Mouse (Mus musculus) embryo, embryonic 11 days (tissue): Measurements from ENCODE around the gene Hcfc2.

Experiments used
- DNase-seq: peaks from one replicate; pipeline ENCODE4 v3.0.0-alpha.2; 2015

The Hcfc2 gene

DNA sequence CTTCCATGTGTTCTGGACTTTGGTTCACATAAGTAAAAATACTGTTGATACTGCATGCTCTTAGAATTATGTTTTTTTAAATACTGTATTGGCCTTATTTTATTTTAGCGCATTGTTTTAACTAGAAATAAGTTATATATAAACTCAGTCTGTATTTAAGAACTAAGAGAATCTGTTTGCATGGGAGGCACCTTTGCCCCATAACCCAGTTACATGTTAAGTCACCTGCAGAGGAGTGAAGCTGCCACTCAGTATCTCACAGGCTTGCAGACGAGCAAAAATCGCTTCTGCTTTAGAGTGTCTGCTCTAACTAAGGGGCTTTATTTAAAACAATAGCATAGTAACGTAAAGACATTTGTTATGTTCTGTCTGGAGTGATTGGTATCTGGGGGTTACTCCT, 45.9 kb downstream of the Hcfc2 start:
- DNase-seq = no peak

DNA sequence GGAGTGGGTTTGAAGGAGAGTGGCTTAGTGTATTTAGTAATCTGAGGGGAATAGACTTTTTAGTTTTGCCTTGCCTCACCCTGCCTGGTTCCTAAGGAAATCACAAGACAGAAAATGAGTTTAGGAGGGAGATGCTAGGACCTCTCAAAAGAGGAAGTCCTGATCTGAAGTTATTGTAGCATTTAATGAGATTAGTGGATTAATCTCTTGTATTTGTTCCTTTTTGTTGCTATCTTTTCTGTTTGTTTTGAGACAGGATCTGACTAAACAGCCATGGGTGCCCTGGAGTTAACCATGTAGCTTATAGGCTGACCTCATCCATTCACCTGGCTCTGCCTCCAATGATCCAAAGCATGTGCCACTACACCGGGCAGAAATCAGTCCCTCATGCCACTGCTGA, 46.6 kb downstream of the Hcfc2 start:
- DNase-seq = no peak

DNA sequence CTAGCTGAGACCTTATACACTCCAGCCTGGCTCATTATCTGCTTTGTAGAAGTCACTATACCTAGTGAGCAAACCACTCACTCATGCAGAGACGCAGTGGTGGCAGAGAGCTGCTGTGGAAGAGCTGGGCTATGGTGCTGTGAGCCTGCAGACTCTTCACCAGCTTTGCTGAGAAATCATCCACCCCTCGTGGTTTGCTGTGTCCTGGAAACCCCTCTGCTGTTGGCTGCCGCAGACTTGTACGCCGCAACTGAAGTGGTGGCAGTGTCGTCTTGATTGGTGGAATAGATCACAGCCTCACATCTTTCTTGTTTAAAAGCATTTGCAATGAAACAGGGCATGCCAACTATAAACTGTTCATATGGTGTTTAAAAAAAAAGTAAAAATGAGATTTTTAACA, 48.3 kb downstream of the Hcfc2 start:
- no peak for DNase-seq

DNA sequence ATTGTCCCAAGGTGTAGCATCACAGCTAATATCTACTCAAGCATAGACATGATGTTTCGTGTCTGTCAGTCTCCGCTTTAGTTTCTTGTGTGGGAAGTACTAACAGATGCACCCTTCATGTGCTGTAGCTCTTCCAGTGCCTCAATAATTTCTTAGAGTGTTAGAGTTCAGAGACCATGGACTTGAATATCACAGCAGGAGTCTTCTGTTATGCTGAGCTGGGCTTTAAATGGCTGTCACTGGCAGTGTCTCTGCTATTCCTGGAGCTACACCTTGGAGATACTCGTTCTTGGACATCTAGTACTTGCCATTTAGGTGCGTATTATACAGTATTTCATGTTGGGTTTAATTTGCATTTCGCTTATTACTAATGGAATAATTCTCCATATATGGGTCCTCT, 49.3 kb downstream of the Hcfc2 start:
- DNase-seq = no peak

DNA sequence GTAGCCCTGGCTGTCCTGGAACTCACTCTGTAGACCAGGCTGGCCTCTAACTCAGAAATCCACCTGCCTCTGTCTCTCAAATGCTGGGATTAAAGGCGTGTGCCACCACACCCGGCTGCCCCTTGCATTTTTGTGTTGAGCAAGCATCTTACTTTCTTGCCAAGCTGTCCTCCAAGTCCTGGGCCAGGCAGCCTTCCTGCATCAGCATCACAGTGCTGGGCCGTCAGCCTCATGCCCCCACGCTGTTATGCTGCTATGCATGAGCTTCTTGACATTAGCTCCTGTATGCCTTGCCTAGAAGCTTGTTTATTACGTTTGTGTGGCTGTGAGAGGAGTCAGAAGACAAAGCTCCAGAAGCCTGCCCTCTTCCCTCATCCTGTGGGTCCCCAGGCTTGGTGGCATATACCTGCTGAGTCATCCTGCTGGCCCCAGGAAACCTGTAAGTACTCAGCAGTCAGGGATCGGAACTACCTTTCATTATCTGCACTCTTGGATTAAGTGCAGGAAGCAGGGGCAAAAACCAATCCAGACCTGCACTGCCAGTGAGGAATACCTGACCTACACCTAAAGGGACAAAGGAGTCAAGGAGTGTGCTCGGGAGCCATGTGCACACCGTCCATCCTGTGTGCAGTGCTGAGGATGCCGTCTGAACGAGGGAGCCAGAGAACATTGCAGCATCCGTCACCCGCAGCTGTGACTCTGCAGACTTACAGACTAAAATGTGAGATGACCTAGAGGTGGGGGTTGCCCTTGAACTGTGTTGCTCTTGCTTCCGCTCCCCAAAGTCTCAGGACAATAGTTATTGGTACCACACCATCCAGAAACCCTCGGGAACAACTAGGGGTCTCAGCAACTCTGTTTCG, 51.3 kb downstream of the Hcfc2 start:
- DNase-seq = no peak

DNA sequence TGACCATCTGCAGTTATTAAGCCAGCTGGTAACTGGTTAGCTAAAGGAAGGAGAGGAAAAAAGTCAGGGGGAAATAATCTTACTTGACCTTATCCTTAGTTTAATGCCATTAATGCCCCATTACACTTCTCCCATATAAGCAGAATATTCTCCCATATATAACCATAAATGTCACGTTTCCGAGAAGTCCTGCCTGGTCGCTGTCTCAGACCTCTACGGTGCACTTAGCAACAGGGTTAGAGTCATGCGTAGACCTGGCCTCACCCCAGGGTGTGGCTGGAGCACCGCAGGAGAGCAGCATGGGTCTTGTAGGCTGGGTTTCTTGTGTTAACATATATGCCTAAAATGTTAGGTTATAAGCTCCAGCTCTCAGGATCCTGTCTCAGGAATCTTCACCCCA, 54.8 kb downstream of the Hcfc2 start:
- DNase-seq = no peak

DNA sequence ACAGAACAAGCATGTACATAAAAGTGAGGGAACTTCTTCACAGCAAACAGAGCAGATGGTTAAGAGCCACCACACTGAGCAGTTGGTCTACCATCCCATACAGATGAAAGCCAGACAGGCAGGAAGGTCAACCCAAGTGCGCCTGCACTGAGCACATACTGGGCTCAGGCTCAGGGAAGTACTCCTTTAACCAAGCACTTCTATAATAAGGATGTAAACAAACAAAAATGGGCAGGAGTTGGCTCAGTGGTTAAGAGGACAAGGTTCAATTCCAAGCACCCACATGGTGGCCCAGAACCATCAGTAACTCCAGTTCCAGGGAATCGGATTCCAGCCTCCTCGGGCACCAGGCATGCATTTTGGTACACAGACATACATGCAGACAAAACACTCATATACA, 57.0 kb downstream of the Hcfc2 start:
- DNase-seq = no peak

DNA sequence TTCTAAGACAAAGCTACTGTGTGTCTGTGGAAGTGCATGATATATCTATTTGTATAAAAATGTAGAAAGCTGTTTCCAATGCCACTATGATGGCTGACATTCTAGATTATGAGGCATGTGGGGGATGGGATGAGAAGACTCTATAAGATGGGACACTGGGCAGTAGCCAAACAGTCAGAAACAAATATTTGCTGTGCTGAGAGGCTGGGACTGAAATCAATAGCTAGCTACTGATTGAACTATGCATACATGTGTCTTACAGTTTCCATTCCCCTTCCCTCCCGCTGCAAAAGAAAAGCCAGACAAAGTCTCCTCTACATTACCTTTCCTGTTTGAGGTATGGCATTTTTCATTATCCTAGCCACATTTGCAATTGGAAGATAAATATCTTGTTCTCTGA, 58.7 kb downstream of the Hcfc2 start:
- no peak for DNase-seq

DNA sequence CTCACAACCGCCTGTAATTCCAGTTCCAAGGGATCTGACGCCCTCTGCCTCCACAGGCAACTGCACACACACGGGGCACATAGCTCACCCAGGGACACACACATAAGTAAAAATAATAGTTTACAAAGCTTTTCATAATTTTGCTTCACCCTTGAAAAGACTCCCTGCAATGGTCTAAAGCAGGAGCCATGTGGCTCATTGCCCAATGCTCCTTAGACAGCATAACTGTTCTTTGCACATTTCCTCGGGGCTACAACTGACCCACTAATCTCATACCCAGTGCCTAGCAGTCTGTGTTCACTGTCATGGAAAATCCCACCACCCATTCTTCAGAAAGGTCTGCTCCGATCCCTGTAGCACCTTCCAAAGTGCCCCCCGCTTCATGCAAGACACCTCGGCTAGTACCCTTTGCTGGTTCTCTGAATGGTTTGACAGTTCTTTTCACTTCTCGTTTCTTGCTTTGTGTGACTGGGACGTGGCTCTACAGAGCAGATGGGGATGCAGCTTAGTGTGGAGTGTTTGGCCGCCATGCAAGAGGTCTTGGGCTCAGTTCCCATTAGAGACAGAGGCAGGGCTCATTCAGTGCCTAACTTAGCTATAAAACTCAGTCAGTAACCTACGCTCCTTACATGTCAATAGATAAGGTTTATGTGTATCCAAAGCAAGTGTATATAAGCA, 59.4 kb downstream of the Hcfc2 start:
- DNase-seq = no peak

DNA sequence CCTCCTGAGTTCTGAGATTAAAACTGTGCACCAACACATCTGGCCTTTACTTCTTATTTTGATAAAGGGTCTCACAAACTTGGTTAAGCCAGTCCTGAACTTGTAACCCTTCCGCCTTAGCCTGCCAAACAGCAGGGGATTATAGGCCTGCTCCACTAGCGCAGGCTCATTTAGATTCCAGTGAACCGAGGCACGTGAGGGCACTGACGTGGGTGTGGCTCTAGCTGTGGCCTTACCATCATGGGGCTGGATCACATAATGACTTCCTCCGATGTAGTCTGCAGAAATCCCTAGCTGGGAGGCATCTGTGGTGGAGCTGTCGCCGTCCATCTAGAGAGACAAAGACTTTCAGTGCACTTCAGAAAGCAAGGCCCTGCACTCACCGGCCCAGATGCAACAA, 60.5 kb downstream of the Hcfc2 start:
- DNase-seq = no peak

DNA sequence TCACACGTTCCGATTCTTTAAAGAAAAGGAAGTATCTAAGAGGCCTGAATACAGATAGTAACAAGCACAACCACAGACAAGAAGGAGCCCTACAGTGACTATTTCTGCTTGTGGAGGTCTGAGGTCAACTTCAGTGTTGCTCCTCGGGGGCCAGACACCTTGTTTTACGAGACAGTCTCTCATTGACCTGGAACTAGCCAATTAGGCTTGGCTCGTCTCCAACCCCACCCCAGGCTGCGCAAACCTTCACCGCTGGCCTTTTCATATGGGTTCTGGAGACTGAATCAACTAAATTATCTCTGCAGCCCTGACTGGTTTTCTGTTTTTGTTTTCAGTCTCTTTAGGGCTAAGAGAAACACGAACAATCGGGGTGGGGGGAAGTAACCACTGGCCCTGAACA, 61.4 kb downstream of the Hcfc2 start:
- no peak for DNase-seq

DNA sequence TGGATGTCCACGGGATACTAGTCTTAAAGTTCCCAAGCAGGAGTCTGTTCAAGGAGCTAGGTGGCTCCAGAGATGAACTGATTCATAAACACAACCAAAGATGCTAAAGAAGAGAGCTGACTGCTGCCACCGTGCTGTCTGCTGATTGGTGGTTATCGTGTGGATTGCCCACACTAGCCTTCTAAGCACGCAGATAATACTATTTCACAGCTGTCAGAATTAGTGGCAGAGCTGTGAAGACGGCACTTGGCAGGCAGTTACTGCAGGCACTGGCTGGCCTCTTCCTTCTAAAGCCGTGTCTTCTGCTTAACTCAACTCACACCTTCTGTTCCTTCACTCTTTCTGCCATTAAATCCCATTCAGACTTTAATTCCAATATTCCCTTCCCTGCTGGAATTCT, 62.4 kb downstream of the Hcfc2 start:
- no peak for DNase-seq

DNA sequence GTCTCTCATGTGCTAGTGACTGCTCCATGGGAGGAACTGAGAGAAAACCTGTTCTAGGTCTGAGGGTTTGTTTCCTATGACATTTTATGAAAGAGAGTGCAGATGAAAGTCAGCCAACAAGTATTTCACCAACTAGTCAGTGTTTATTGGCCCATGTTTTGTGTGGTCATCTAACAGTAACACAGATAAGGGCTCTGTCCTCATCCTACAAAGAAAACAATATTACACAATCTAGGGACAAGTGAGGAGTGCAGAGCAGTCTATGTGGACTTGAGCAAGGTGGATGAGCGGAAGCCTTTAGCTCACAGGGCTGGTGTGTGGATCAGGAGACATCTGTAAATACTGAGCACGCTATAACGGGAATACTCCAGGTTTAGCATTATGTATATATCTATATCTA, 62.9 kb downstream of the Hcfc2 start:
- DNase-seq = no peak

DNA sequence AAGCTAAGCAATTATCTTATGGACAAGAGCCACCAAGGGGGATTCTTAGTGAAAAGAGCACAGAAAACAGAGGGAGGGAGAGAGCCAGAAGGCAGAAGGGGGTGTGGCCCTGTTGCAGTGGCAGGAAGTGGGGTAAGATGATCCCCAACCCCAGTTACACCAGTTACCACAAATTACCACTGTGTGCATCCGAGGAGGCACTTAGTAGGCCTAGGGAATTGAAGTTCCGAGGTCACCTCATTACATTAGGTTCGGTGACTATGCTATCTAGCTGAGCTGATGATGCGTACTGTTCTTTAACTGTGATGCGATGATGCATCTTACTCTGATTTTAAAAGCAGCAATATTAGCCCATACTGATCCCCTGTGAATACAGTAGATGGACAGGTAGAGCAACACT, 63.7 kb downstream of the Hcfc2 start:
- DNase-seq = no peak

DNA sequence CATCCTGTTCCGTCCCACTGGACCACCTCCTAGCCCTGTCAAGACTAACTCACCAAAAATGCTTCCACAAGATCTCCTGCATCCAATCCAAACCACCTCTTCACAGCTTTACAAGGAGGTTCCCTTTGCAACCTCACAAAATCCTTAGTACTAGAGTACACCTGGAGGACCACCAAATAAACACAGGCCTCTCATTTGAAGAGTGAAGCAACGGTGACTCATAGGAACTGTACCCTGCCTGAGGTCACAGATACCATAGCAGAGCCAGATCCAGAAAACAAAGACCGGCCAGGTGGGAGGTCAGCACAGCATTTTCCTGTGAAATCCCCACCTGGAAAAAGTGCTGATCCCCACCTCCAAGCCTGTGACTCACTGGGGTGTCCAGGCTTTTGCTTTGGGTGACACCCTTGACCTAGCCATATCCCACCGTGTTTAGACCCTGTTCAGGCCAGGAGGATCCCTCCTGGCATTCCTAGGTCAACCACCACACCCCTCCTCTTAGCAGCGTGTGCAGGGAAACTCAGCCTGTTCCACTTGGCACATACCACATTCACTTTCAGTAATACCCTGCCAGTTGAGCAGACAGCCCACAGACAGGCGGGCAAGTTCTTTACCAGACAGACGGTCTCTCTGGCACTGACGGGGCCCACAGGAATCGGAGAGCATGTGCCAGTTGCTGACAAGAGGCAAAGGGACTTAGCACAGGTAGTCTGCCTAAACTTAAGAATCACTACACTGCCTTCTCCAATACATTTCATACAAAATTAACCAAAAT, 65.3 kb downstream of the Hcfc2 start:
- DNase-seq = no peak

DNA sequence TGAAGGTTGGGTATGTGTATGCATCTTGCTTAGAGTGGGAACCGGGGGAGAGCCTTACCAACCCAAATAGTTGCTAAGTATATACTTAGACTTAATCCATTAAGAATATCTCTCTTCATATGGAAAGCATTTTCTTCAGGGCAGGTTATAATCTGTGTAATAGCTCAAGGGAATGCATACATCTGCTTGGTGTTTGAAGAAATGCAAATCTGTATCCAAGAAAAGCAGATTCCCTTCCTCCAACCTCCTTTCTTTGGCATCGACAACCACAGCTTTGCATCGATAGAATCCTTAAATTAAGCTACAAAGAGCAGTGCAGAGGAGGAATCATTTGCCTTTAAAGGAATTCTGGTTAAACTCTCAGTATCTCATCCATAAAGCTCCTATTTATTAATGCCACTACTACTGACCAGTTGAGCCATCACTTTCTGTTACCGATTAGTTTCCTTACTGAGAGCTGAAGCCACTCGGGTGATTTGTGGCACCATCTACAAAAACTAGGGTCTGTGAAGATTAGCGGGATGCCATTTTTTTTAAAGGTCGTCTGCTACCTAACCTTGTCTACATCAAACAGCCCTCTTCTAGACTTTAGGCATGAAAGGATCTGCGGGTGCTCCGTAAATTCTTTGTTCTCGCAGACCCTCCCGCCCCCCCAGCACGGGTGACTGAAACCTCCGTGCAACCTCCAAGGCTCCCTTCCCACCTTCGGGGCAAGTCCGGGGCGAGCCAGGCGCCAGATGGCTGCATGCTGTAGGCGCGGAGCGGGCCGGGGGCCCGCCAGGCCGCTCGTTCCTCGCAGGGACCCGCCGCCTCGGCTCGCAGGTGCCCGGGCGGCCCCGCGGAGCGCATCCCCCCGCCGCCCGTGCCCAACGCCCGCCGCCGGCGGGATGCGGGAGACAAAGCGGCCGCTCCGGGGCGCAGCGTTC, 67.1 kb downstream of the Hcfc2 start:
- DNase-seq = peak; percentile 62

DNA sequence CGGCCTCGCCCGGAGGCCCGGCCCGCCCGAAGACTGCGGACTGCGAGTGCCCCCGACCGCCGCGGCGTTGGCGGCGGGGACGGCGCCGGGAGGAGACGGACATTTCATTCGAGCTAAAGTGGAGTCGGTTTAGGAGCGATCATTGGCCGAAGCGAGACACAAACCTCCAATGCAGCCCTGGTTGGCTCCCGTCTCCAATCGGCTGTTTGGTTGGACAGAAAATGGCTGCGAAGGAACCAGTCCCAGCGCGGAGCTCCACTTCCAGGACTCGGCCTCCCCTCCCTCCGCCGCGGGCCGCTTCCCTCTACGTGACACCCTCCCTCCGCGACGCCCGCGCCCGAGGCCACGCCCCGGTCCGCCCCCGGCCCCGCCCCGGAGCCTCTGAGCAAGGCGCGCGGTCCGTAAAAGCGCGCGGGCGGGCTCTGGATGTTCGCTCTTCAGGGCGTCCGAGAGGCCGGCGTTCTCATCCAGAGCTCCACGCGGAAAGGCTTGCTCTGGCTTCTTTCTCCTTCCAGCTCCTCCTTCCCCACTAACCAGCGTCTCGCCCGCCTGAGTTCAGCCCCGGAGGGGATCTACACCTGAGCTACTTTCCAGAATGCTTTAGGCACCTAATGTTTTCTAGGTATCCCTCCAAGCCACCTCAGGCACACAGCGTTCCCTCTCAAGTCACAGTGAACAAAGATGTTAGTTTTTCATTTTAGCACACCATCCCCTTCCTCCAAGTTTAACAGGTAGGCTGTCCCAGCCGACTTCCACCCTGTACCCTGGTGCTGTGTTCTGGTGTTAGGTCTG, 68.1 kb downstream of the Hcfc2 start, which contains the start of gene Nfyb:
Nfyb (minus strand) TSS at position 305 of the 792 bp plus-strand sequence.
- peak; percentile 97 for DNase-seq

DNA sequence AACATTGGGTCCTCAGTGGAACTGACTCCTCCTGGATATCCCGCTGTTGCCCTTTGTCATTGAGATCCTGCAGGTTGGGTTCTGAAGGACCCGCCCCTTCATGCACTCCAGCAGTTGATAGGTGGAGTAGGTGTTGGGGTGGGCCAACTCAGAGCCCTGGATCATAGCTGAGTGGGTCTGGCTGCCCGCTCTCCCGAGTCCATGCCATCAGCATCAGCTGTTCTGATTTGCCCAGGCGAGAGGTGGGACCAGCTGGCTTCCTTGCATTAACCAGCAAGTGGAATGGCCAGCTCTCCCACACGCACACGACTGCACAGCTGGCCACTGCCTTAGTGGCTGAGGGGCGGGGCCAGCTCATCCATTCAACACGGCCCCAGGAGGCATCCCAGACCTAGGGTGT, 72.9 kb downstream of the Hcfc2 start:
- peak; percentile 16 for DNase-seq

DNA sequence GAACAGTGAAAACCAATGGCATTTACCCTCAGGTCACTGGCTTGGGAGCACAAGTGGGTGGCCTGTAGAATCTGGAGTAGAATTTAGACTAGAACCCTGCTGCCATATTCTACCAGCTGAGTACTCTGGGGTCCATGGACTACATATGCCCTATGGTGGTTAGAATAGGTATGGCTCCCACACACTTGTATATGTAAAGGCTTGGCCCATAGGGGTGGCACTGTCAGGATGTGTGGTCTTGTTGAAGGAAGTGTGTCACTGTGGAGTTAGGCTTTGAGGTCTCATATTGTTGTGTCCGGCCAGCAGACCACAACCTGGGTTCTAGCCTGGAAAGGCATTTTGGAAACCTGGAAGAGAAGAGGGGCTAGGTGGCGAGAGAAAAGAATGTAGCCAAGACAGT, 74.8 kb downstream of the Hcfc2 start:
- DNase-seq = no peak

DNA sequence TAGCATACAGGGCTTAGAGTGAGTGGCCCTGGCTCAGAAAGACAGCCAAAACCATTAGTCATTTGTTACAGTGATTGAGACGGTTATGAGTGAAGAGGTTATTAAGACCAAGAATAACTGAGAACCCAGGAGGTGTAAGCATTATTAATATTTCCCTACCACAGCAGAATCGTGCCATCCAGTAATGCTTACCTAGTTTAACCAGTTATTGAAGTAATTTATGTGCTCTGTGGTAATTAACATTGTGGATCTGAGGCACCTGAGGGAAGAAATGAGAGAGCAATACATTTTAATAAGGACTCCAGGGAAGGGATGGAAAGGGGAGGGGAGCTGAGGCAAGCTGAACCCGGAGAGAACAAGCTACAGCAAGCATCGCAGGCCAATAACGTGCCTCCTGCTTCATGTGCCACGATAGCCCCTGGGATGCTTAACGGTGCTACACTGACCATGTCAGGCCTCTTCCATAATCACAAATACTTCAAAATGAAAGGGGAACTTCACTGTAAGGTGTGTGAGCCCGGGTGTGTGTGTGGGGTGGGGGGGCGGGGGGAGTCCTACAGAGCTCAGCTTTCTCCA, 75.7 kb downstream of the Hcfc2 start:
- DNase-seq = no peak

DNA sequence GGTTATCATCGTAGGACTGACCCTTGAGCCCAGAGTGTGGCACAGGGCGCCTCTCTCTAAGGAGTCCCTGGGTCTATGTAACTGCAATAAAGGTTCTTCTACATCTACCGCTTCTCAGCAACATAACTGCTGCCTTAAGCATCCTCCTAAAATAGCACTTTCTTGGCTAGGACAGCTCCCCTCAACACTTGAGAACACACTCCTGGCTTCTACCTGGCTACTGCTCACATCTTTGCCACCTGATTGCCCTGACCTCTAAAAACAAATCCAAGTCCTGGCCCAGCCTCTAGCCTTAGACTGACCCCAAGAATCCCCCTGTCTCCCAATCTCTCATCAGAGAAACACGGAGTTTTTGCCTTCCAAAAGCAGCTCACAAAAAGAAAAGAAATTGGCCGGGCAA, 78.9 kb downstream of the Hcfc2 start:
- no peak for DNase-seq
